In genomic region chr19:23826251-23826650, GRCm38 (mm10) we compare ENCODE assay signal across 26 mouse cellular contexts.
"Had no signal": no experiment of that assay in that cellular context is flagged by ENCODE, and none has a peak within 500 bp of the region (broad histone marks: within the 10 kb centered on the region; RNA-seq: fewer than 3 reads in every experiment).

No protein-coding gene starts in this region.

- ATAC-seq: forebrain, embryonic 13.5 days; forebrain, embryonic 14.5 days; forebrain, embryonic 15.5 days; forebrain, embryonic 16.5 days; forebrain, postnatal 0 days had no signal

- H3K4me1 ChIP-seq: embryonic facial prominence, embryonic 10.5 days; embryonic facial prominence, embryonic 12.5 days; embryonic facial prominence, embryonic 13.5 days; embryonic facial prominence, embryonic 15.5 days; forebrain, embryonic 12.5 days had no signal

- H3K27me3 ChIP-seq: embryonic facial prominence, embryonic 12.5 days; embryonic facial prominence, embryonic 13.5 days; embryonic facial prominence, embryonic 15.5 days; forebrain, embryonic 12.5 days; forebrain, embryonic 13.5 days; forebrain, embryonic 15.5 days; heart, embryonic 13.5 days had no signal

- H3K9me3 ChIP-seq: embryonic facial prominence, embryonic 10.5 days; embryonic facial prominence, embryonic 12.5 days; embryonic facial prominence, embryonic 13.5 days; embryonic facial prominence, embryonic 15.5 days; forebrain, embryonic 12.5 days; forebrain, embryonic 15.5 days; heart, embryonic 10.5 days; heart, embryonic 13.5 days had no signal

- H3K4me2 ChIP-seq: embryonic facial prominence, embryonic 12.5 days; embryonic facial prominence, embryonic 13.5 days; embryonic facial prominence, embryonic 15.5 days; forebrain, embryonic 12.5 days; forebrain, embryonic 13.5 days; forebrain, embryonic 15.5 days; heart, embryonic 11.5 days; heart, embryonic 13.5 days had no signal

- H3K36me3 ChIP-seq: embryonic facial prominence, embryonic 10.5 days; embryonic facial prominence, embryonic 12.5 days; embryonic facial prominence, embryonic 13.5 days; embryonic facial prominence, embryonic 15.5 days; forebrain, embryonic 12.5 days; forebrain, embryonic 15.5 days; heart, embryonic 10.5 days; heart, embryonic 13.5 days had no signal

- DNase-seq: cerebellum, adult 9-10 months; cerebellum, adult 9-11 months; cerebellum, postnatal 14 days; cerebellum, postnatal 25 days; cerebellum, postnatal 36 days; embryo, embryonic 11 days; forebrain, postnatal 0 days; gastrocnemius, adult 2 months; gastrocnemius, postnatal 10 days; gastrocnemius, postnatal 14 days; gastrocnemius, postnatal 25 days; gastrocnemius, postnatal 36 days; heart, adult 2 months had no signal

- H3K9ac ChIP-seq: embryonic facial prominence, embryonic 12.5 days; embryonic facial prominence, embryonic 13.5 days; embryonic facial prominence, embryonic 15.5 days; forebrain, embryonic 12.5 days; forebrain, embryonic 13.5 days; forebrain, embryonic 15.5 days; forebrain, postnatal 0 days; heart, embryonic 13.5 days had no signal

- H3K4me3 ChIP-seq: embryonic facial prominence, embryonic 10.5 days; embryonic facial prominence, embryonic 12.5 days; embryonic facial prominence, embryonic 13.5 days; embryonic facial prominence, embryonic 15.5 days; erythroblast, embryonic 14.5 days; forebrain, embryonic 12.5 days; forebrain, embryonic 13.5 days; forebrain, embryonic 15.5 days; gastrocnemius, adult 2 months; heart, adult 2 months; heart, embryonic 10.5 days; heart, embryonic 13.5 days had no signal

- H3K27ac ChIP-seq: embryonic facial prominence, embryonic 10.5 days; embryonic facial prominence, embryonic 12.5 days; embryonic facial prominence, embryonic 13.5 days; embryonic facial prominence, embryonic 15.5 days; forebrain, embryonic 12.5 days; forebrain, embryonic 13.5 days; forebrain, embryonic 15.5 days; gastrocnemius, adult 2 months; heart, adult 2 months; heart, embryonic 10.5 days; heart, embryonic 13.5 days had no signal
